Mouse (Mus musculus) spleen, adult 12 weeks (tissue): ENCODE data around the gene Gm20521.

Experiments used
- DNase-seq: peaks from one replicate; pipeline ENCODE4 v3.0.0; 2022; ENCODE audit warnings: low spot score

The Gm20521 gene

GRCm38 (mm10) chr14:54883154-54884021 is at the start of gene Gm20521, which contains the start of gene Bcl2l2:
TSS of gene Gm20521 (plus strand) at chr14:54883441.
TSS of gene Bcl2l2 (plus strand) at chr14:54883377.
- DNase-seq = peak; percentile 29

GRCm38 (mm10) chr14:54843461-54843860 is 39.8 kb upstream of the Gm20521 start:
- no peak for DNase-seq

- DNase-seq = no peak
These were observed 27.5 kb upstream of the Gm20521 start for GRCm38 (mm10) chr14:54855726-54856125.

GRCm38 (mm10) chr14:54856703-54857102 is 26.5 kb upstream of the Gm20521 start:
- DNase-seq = no peak

- DNase-seq = no peak
These were observed 25.4 kb upstream of the Gm20521 start for GRCm38 (mm10) chr14:54857891-54858290.

GRCm38 (mm10) chr14:54860511-54860910 is 22.7 kb upstream of the Gm20521 start:
- DNase-seq = no peak

- DNase-seq = peak; percentile 78
These were observed 19.5 kb upstream of the Gm20521 start for GRCm38 (mm10) chr14:54863501-54864312.

GRCm38 (mm10) chr14:54864313-54865036 is 18.8 kb upstream of the Gm20521 start:
- no peak for DNase-seq

GRCm38 (mm10) chr14:54865626-54866025 is 17.6 kb upstream of the Gm20521 start:
- no peak for DNase-seq

GRCm38 (mm10) chr14:54866268-54866667 is 17.0 kb upstream of the Gm20521 start:
- no peak for DNase-seq

- DNase-seq = peak; percentile 19
These were observed 16.3 kb upstream of the Gm20521 start for GRCm38 (mm10) chr14:54866936-54867335.

- no peak for DNase-seq
These were observed 15.2 kb upstream of the Gm20521 start for GRCm38 (mm10) chr14:54868026-54868425.

- DNase-seq = no peak
These were observed 12.4 kb upstream of the Gm20521 start, which contains the start of gene Homez for GRCm38 (mm10) chr14:54870861-54871260. TSS of gene Homez (minus strand) at chr14:54870961.

GRCm38 (mm10) chr14:54874165-54874564 is 9.1 kb upstream of the Gm20521 start:
- DNase-seq = no peak

- DNase-seq = no peak
These were observed 7.2 kb upstream of the Gm20521 start for GRCm38 (mm10) chr14:54875844-54876538.

GRCm38 (mm10) chr14:54876539-54877047 is 6.6 kb upstream of the Gm20521 start:
- peak; percentile 77 for DNase-seq

- peak; percentile 43 for DNase-seq
These were observed 6.1 kb upstream of the Gm20521 start, which contains the start of gene Ppp1r3e for GRCm38 (mm10) chr14:54877048-54877715. TSS of gene Ppp1r3e (minus strand) at chr14:54877550.

GRCm38 (mm10) chr14:54884022-54884712 is 926 bp downstream of the Gm20521 start:
- no peak for DNase-seq

GRCm38 (mm10) chr14:54885309-54885708 is 2.1 kb downstream of the Gm20521 start:
- DNase-seq = no peak

- no peak for DNase-seq
These were observed 9.0 kb downstream of the Gm20521 start, which contains the start of gene Pabpn1 for GRCm38 (mm10) chr14:54892200-54892599. TSS of gene Pabpn1 (plus strand) at chr14:54892500.
